Mouse (Mus musculus) NIH3T3 (cell line): Measurements from ENCODE around the gene Gm21541.
"Not testable (repeated sequence)": the region's sequence is repeated elsewhere in the genome, so short reads cannot be mapped to it uniquely, and the experiment has no call there.

Experiments used
- DNase-seq: peaks from one replicate; pipeline ENCODE4 v3.0.0-alpha.2; 2012; ENCODE audit warnings: low read depth

Gene Gm21541

DNA sequence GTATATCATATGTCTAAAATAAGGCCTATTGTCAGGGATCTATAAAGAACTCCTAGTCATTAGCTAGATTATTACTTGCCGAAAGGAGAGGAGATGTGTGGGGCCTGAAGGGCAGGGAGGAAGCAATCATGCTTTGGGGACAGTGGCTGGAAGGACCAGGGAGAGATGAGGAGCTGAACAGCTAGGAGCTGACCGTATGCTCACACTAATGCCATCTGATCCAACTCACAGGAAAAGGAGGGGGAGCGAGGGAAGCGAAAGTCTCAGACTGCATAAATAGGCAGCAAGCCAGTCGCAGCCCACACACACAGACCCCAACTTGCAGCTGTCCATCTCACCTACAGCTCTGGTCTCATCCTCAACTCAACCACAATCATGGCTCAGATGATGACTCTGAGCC, at the start of gene Gm21541:
TSS of gene Gm21541 (plus strand) at position 301 of the 400 bp plus-strand sequence.
- DNase-seq: not testable (repeated sequence)

DNA sequence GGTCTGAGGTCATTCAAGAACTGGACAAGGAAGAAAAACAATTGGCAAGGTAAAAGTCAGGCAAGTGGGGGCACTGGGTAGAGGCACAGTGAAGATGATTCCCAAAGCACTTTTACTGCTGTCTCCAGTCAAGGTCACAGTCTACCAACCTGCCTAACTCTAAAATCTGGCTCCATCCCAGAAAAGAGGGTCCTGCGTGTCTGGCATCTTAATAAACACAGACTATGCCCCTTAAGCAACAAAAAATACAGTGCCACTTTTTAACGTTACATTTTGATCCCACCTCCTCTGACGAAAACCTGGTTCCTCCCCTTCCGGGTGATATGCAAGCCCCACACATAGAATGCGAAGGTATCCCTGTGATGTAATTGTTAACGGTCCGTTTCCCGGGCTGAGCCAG, 37.9 kb downstream of the Gm21541 start, which contains the start of gene Gm20878:
TSS of gene Gm20878 (plus strand) at position 301 of the 400 bp plus-strand sequence.
- not testable (repeated sequence) for DNase-seq
